Mouse (Mus musculus) olfactory bulb, adult 2 months (tissue): ENCODE results near the gene Stx12.

Experiments used
- CTCF ChIP-seq: fragments of 200-500 bp; IDR thresholded peaks from 2 replicates; pipeline ENCODE4 v1.5.1; 2012; ENCODE audit warnings: low read depth, mild to moderate bottlenecking, low read length, moderate library complexity; ENCODE audit not compliant: insufficient read depth
- POLR2A ChIP-seq: fragments of 200-500 bp; IDR thresholded peaks from 2 replicates; pipeline ENCODE4 v1.6.1; 2012; ENCODE audit warnings: mild to moderate bottlenecking, low read depth, low read length, moderate library complexity; ENCODE audit not compliant: insufficient read depth

DNA sequence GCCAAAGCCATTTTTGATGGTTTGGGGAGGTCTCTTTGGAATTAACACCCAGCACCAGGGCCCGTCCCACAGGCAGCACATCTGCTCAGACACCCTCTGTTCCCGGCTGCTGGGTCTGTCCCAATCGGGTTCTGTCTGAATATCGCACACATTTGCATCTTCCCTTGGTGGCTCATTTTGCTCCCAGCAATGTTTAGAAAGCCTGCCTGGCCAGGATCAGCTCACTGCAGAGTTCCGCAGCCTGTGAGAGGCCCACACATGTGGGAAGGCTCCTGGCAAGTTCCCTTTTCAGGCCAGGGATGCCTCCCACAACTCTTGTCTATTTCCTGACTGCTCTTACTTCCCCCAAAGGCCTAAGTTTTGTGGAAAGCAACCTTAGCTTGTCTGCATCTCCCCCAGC, 74.7 kb downstream of the Stx12 start:
- TF ChIP-seq POLR2A (no peak), CTCF (no peak)
